ENCODE assay signal across 9 mouse cellular contexts in genomic region chr1:63112151-63112864, GRCm38 (mm10). TPM values are rescaled to one million over a fixed set of nuclear protein-coding genes. Genes with fewer than 3 reads are reported as not detected.
DNase-seq lines count a peak whose midpoint lies in the region; ATAC-seq and TF ChIP-seq lines count a peak whose summit lies in the region.
"Had no signal": no experiment of that assay in that cellular context is flagged by ENCODE, and none has a peak within 500 bp of the region (broad histone marks: within the 10 kb centered on the region; RNA-seq: fewer than 3 reads in every experiment).

No protein-coding gene starts in this region.

- H3K79me3 ChIP-seq in C2C12 (ENCODE audit: low read depth) = peaks cover 77% of the 10 kb centered on the region

- H3K27me3 ChIP-seq in heart, embryonic 12.5 days (replicated peaks) = no peaks in the 10 kb centered on the region
- no peaks in the 10 kb centered on the region for H3K27me3 ChIP-seq in C2C12 (ENCODE audit: control insufficient read depth, insufficient read depth, insufficient read length)
- no peaks in the 10 kb centered on the region for H3K27me3 ChIP-seq in forebrain, embryonic 11.5 days (ENCODE audit: control insufficient read depth, insufficient read depth, low read length)
- H3K27me3 ChIP-seq in liver, embryonic 14.5 days (ENCODE audit: control insufficient read depth, insufficient read depth, low read length) = no peaks in the 10 kb centered on the region
- H3K27me3 ChIP-seq: Patski had no signal

- WGBS in heart, embryonic 12.5 days = 43% methylated on average over 8 of the region's 8 CpGs
- 41% methylated on average over 8 of the region's 8 CpGs for WGBS in forebrain, embryonic 11.5 days
- 48% methylated on average over 8 of the region's 8 CpGs for WGBS in liver, embryonic 14.5 days (ENCODE audit: insufficient replicate concordance)

- intact Hi-C loops in heart, postnatal 36 days (cut with DNase I) = no loop called here

- H3K4me2 ChIP-seq in heart, embryonic 12.5 days = peak overlapping the region; percentile 76
- peak overlapping the region; percentile 85 for H3K4me2 ChIP-seq in forebrain, embryonic 11.5 days (ENCODE audit: low read depth, low read length, severe bottlenecking)
- H3K4me2 ChIP-seq in liver, embryonic 14.5 days (ENCODE audit: low read depth) = peak overlapping the region; percentile 70

- no peak for TF ChIP-seq EP300 in liver, embryonic 14.5 days (IDR thresholded peaks at IDR 0.05; ENCODE audit: low read depth)

- no peak for DNase-seq in heart, postnatal 36 days
- DNase-seq in forebrain, embryonic 11.5 days (ENCODE audit: low spot score) = no peak
- no peak for DNase-seq in liver, embryonic 14.5 days (ENCODE audit: low read depth in 3 of 3, low spot score in 3 of 3)
- no peak for DNase-seq in left cerebral cortex, adult 11 months (ENCODE audit: low spot score)
- DNase-seq in urinary bladder, postnatal 14 days (ENCODE audit: low spot score) = no peak

- no peaks in the 10 kb centered on the region for H3K9me3 ChIP-seq in heart, embryonic 12.5 days (replicated peaks)
- no peaks in the 10 kb centered on the region for H3K9me3 ChIP-seq in forebrain, embryonic 11.5 days (ENCODE audit: control insufficient read depth, low read length)
- H3K9me3 ChIP-seq in liver, embryonic 14.5 days (ENCODE audit: control insufficient read depth, low read length) = no peaks in the 10 kb centered on the region

- peaks cover 6% of the 10 kb centered on the region; the same call in 1 of the 2 replicates for H3K36me3 ChIP-seq in heart, embryonic 12.5 days
- H3K36me3 ChIP-seq in C2C12 (ENCODE audit: control insufficient read depth, insufficient read depth) = peaks cover 3% of the 10 kb centered on the region
- H3K36me3 ChIP-seq in forebrain, embryonic 11.5 days (ENCODE audit: control insufficient read depth, insufficient read depth, low read length) = no peaks in the 10 kb centered on the region
- no peaks in the 10 kb centered on the region; the same call in 1 of the 2 replicates for H3K36me3 ChIP-seq in liver, embryonic 14.5 days (replicated peaks; ENCODE audit: control insufficient read depth, insufficient read depth, low read depth)

- peak overlapping the region; percentile 28 for H3ac ChIP-seq in C2C12 (ENCODE audit: control insufficient read depth, insufficient read length, low read depth)

- peak overlapping the region; percentile 99 for H3K27ac ChIP-seq in heart, embryonic 12.5 days (ENCODE audit: poor library complexity, severe bottlenecking)
- no peak overlapping the region for H3K27ac ChIP-seq in forebrain, embryonic 11.5 days (ENCODE audit: low read depth, low read length)
- H3K27ac ChIP-seq in liver, embryonic 14.5 days = peak overlapping the region; percentile 94

- H3K4me1 ChIP-seq in heart, embryonic 12.5 days (replicated peaks) = peaks cover 40% of the 10 kb centered on the region
- peaks cover 3% of the 10 kb centered on the region; the same call in 1 of the 2 replicates for H3K4me1 ChIP-seq in forebrain, embryonic 11.5 days (replicated peaks; ENCODE audit: control insufficient read depth, insufficient read depth, low read length)
- H3K4me1 ChIP-seq in liver, embryonic 14.5 days (replicated peaks; ENCODE audit: control insufficient read depth in 2 of 2, insufficient read depth in 2 of 2, low read length in 1 of 2) = peaks cover 0 to 18% of the 10 kb centered on the region in 2 experiments; a peak in 3 of 4 replicates

- H3K9ac ChIP-seq in heart, embryonic 12.5 days = peak overlapping the region; percentile 99
- H3K9ac ChIP-seq in forebrain, embryonic 11.5 days (ENCODE audit: low read length) = peak overlapping the region; percentile 100
- peak overlapping the region; percentile 100 for H3K9ac ChIP-seq in liver, embryonic 14.5 days (replicated peaks)

- no peak for ATAC-seq in heart, embryonic 12.5 days (ENCODE audit: insufficient number of reproducible peaks, low FRiP score)
- ATAC-seq in forebrain, embryonic 11.5 days (replicated peaks; ENCODE audit: low FRiP score) = no peak
- ATAC-seq in liver, embryonic 14.5 days (ENCODE audit: insufficient read depth) = no peak
- ATAC-seq in monocyte, adult 5-6 weeks (replicated peaks; ENCODE audit: insufficient number of reproducible peaks, low FRiP score, low TSS enrichment, poor library complexity, severe bottlenecking) = no peak
- ATAC-seq: Patski had no signal

- peaks cover 92% of the 10 kb centered on the region for H3K79me2 ChIP-seq in C2C12 (ENCODE audit: control insufficient read depth, insufficient read depth)

- H3K4me3 ChIP-seq in heart, embryonic 12.5 days = peak overlapping the region; percentile 93
- peak overlapping the region; percentile 52 for H3K4me3 ChIP-seq in C2C12 (ENCODE audit: insufficient read depth, poor library complexity, severe bottlenecking)
- peak overlapping the region; percentile 95 for H3K4me3 ChIP-seq in forebrain, embryonic 11.5 days (ENCODE audit: low read depth, low read length)
- peak overlapping the region; percentile 86 to 89 for H3K4me3 ChIP-seq in liver, embryonic 14.5 days (ENCODE audit: insufficient read depth in 1 of 2, low read depth in 2 of 2, low read length in 2 of 2)

- no peak for TF ChIP-seq CTCF in C2C12 (IDR thresholded peaks at IDR 0.05; ENCODE audit: control insufficient read depth, insufficient read depth, insufficient read length)
- no peak for TF ChIP-seq CTCF in liver, embryonic 14.5 days (IDR thresholded peaks at IDR 0.05; ENCODE audit: low read depth)

TF ChIP-seq in C2C12, 6 proteins besides CTCF, POLR2A, EP300 and RAD21:
- TF ChIP-seq USF1 (IDR thresholded peaks at IDR 0.05; ENCODE audit: low read depth) (no peak), MYOG (IDR thresholded peaks at IDR 0.05; ENCODE audit: control insufficient read depth, extremely low read depth, insufficient read length) (no peak), MYOD1 (IDR thresholded peaks at IDR 0.05; ENCODE audit: control insufficient read depth, insufficient read length, low read depth) (no peak), CEBPB (IDR thresholded peaks at IDR 0.05; ENCODE audit: low read depth) (no peak), MAX (IDR thresholded peaks at IDR 0.05) (no peak), FOSL1 (IDR thresholded peaks at IDR 0.05; ENCODE audit: insufficient read depth, low read length, poor library complexity, severe bottlenecking) (no peak)

RNA-seq across cellular contexts. Expression of gene Ino80d, which starts 2.2 kb away (rescaled TPM):
- polyA plus RNA-seq in heart, embryonic 12.5 days (2016; fragmentation: Nextera tagmentation; extraction: Ambion mirVana) = 10.4 and 11.1 TPM in 2 replicates
- total RNA-seq in heart, postnatal 36 days (2021) = 10 to 100 TPM; 18.9 to 21.1 TPM
- 2.1 TPM for polyA plus RNA-seq in C2C12 (2012; fragmentation: generic; extraction: Trizol)
- polyA plus RNA-seq in forebrain, embryonic 11.5 days (2014; fragmentation: Nextera tagmentation; extraction: Ambion mirVana) = 12.3 and 12.6 TPM in 2 replicates
- polyA plus RNA-seq in liver, embryonic 14.5 days (2012; rRNA removed) = 2.4 and 2.5 TPM in 2 replicates
- 3.4 and 3.9 TPM in 2 replicates for polyA plus RNA-seq in liver, embryonic 14.5 days (2014; fragmentation: Nextera tagmentation; extraction: Ambion mirVana)
- total RNA-seq in monocyte, adult 5-6 weeks (2017) = 21.6 to 40.6 TPM (median 22.9 TPM) in 3 replicates
